Mouse (Mus musculus) cerebellum, adult 2 months (tissue): ENCODE data around the gene Mier1.

Experiments used
- CTCF ChIP-seq: fragments of 200-500 bp; IDR thresholded peaks from 2 replicates; pipeline ENCODE4 v1.5.1; 2011; ENCODE audit warnings: low read depth, mild to moderate bottlenecking, control low read depth, low read length, moderate library complexity, borderline replicate concordance; ENCODE audit not compliant: insufficient read depth
- POLR2A ChIP-seq: fragments of 200-500 bp; IDR thresholded peaks from 2 replicates; pipeline ENCODE4 v1.6.1; 2011; ENCODE audit warnings: low read length, control low read depth, borderline replicate concordance; ENCODE audit not compliant: insufficient read depth

DNA sequence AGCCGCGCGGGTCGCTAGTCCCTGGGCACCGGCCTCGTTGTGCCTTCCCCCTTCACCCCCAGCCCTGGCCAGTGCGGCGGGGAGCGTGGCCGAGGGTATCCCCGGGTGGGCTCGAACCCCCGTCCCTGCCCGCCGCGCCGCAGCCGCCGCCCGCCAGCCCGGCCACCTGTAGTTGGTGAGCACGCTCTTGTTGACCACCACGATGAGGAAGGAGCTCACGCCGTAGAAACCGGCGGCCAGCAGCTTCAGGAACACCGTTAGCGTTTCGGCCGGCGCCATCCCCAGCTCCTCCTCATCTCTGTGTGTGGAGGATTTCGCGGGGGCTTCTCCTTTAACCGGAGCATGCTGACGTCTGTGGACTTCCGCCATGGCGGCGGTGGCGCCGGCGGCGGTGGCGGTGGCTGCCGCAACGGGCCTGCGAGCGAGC lies 100.3 kb downstream of the Mier1 start:
- no peak for TF ChIP-seq CTCF
- TF ChIP-seq POLR2A = peak; percentile 30; the same call in 1 of the 2 replicates
